Mouse (Mus musculus): Measurements from ENCODE around the gene Dnal1.
A peak's percentile ranks its signal among the peaks of the same experiment; 100 is the strongest.

Dnal1 gene

GRCm38 (mm10) chr12:84186950-84187349 is 72.8 kb downstream of the Dnal1 start:
- peak; percentile 61 for DNase-seq (ENCODE audit: low spot score)

- peak; percentile 68 for DNase-seq (ENCODE audit: low spot score)
Measured at GRCm38 (mm10) chr12:84187752-84188601, 73.8 kb downstream of the Dnal1 start.

- no peak for DNase-seq (ENCODE audit: low spot score)
Measured at GRCm38 (mm10) chr12:84188881-84189444, 74.8 kb downstream of the Dnal1 start.

GRCm38 (mm10) chr12:84190151-84190820 is 76.1 kb downstream of the Dnal1 start:
- DNase-seq (ENCODE audit: low spot score) = peak; percentile 53

- DNase-seq (ENCODE audit: low spot score) = no peak
Measured at GRCm38 (mm10) chr12:84191190-84191589, 77.0 kb downstream of the Dnal1 start.

GRCm38 (mm10) chr12:84191770-84192169 is 77.6 kb downstream of the Dnal1 start:
- DNase-seq (ENCODE audit: low spot score) = peak; percentile 66

- DNase-seq (ENCODE audit: low spot score) = no peak
Measured at GRCm38 (mm10) chr12:84192280-84192679, 78.1 kb downstream of the Dnal1 start.

- DNase-seq (ENCODE audit: low spot score) = peak; percentile 93
Measured at GRCm38 (mm10) chr12:84192741-84193641, 78.8 kb downstream of the Dnal1 start.

- DNase-seq (ENCODE audit: low spot score) = peak; percentile 97
Measured at GRCm38 (mm10) chr12:84193642-84194399, 79.7 kb downstream of the Dnal1 start.

GRCm38 (mm10) chr12:84194400-84195109 is 80.4 kb downstream of the Dnal1 start:
- no peak for DNase-seq (ENCODE audit: low spot score)

GRCm38 (mm10) chr12:84195195-84195594 is 81.0 kb downstream of the Dnal1 start:
- DNase-seq (ENCODE audit: low spot score) = no peak
